Comparison of ENCODE assay signal across 9 mouse cellular contexts in the genomic region with DNA sequence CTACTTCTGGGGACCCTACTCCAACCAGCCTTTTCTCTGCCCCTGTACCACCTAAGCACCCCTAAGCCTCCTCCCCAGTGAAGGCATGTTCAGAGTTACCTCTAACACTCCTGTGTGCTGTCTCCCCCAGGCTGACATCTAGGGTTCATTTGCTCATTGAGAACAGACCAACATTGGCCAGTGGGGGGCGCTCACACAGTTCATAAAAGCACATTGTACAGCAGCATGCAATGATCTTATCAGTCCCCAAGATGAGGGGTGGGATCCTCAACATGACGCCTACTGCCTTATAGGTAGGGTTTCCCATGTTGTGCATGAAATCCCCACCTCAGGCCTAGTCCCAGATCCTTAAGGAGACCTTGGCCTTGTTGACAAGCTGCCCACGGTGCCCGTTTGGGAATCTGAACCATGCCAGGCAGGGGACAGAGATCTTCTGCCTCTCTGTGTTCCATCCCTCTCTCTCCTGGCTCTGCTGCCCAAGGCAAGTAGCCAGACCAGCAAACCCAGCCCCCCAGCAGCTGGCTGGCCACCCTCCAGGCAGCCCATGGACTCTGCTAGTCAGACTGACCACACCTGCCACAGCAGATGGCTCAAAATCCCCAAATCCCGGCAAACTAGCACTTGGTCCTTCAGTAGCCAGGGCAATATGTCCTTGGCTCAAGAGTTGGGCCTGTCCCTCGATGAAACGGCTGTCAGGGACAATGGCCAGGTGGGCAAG. TPM values are rescaled to one million over a fixed set of nuclear protein-coding genes. Genes with fewer than 3 reads are reported as not detected.
DNase-seq lines count a peak whose midpoint lies in the region; ATAC-seq and TF ChIP-seq lines count a peak whose summit lies in the region.
"Had no signal": no experiment of that assay in that cellular context is flagged by ENCODE, and none has a peak within 500 bp of the region (broad histone marks: within the 10 kb centered on the region; RNA-seq: fewer than 3 reads in every experiment).

No protein-coding gene starts in this region.

- H3K27ac ChIP-seq in heart, embryonic 12.5 days (ENCODE audit: poor library complexity, severe bottlenecking): no peak overlapping the region
- no peak overlapping the region for H3K27ac ChIP-seq in bone marrow, adult 2 months (ENCODE audit: control insufficient read depth, insufficient read depth, low read depth, low read length, poor library complexity)
- no peak overlapping the region for H3K27ac ChIP-seq in forebrain, postnatal 0 days (ENCODE audit: low read depth, low read length)
- no peak overlapping the region for H3K27ac ChIP-seq in midbrain, embryonic 14.5 days (replicated peaks; ENCODE audit: low read depth, low read length)
- H3K27ac ChIP-seq: embryonic facial prominence, embryonic 12.5 days had no signal

- no peak for ATAC-seq in heart, embryonic 12.5 days (ENCODE audit: insufficient number of reproducible peaks, low FRiP score)
- peak; percentile 66 for ATAC-seq in forebrain, postnatal 0 days
- ATAC-seq in midbrain, embryonic 14.5 days (ENCODE audit: low FRiP score, low TSS enrichment): no peak

- no peaks in the 10 kb centered on the region for H3K4me1 ChIP-seq in heart, embryonic 12.5 days (replicated peaks)
- H3K4me1 ChIP-seq in bone marrow, adult 2 months (ENCODE audit: control insufficient read depth, insufficient read depth, low read length): no peaks in the 10 kb centered on the region
- no peaks in the 10 kb centered on the region for H3K4me1 ChIP-seq in forebrain, postnatal 0 days (ENCODE audit: insufficient read depth)
- H3K4me1 ChIP-seq in midbrain, embryonic 14.5 days (ENCODE audit: control insufficient read depth, insufficient read depth, low read length): no peaks in the 10 kb centered on the region
- H3K4me1 ChIP-seq: embryonic facial prominence, embryonic 12.5 days had no signal

- peaks cover 16% of the 10 kb centered on the region for H3K27me3 ChIP-seq in heart, embryonic 12.5 days (replicated peaks)
- H3K27me3 ChIP-seq in C2C12 (ENCODE audit: control insufficient read depth, insufficient read depth, insufficient read length): no peaks in the 10 kb centered on the region
- H3K27me3 ChIP-seq in forebrain, postnatal 0 days (ENCODE audit: insufficient read depth, low read length): no peaks in the 10 kb centered on the region
- no peaks in the 10 kb centered on the region for H3K27me3 ChIP-seq in midbrain, embryonic 14.5 days (ENCODE audit: control insufficient read depth, insufficient read depth, low read length)

- H3K79me3 ChIP-seq in C2C12 (ENCODE audit: low read depth): no peaks in the 10 kb centered on the region

- H3K9me3 ChIP-seq in heart, embryonic 12.5 days (replicated peaks): no peaks in the 10 kb centered on the region; the same call in 1 of the 2 replicates
- H3K9me3 ChIP-seq in forebrain, postnatal 0 days (ENCODE audit: low read length): no peaks in the 10 kb centered on the region
- no peaks in the 10 kb centered on the region for H3K9me3 ChIP-seq in midbrain, embryonic 14.5 days (ENCODE audit: control insufficient read depth, low read length)

- no peak overlapping the region for H3K4me3 ChIP-seq in heart, embryonic 12.5 days
- H3K4me3 ChIP-seq in C2C12 (ENCODE audit: insufficient read depth, poor library complexity, severe bottlenecking): no peak overlapping the region
- no peak overlapping the region for H3K4me3 ChIP-seq in bone marrow, adult 2 months (replicated peaks; ENCODE audit: control insufficient read depth, low read depth, low read length)
- no peak overlapping the region for H3K4me3 ChIP-seq in forebrain, postnatal 0 days (ENCODE audit: low read depth, low read length)
- no peak overlapping the region for H3K4me3 ChIP-seq in midbrain, embryonic 14.5 days (replicated peaks; ENCODE audit: low read depth, low read length)
- H3K4me3 ChIP-seq: embryonic facial prominence, embryonic 12.5 days had no signal

- H3K36me3 ChIP-seq in heart, embryonic 12.5 days: no peaks in the 10 kb centered on the region
- H3K36me3 ChIP-seq in C2C12 (ENCODE audit: control insufficient read depth, insufficient read depth): no peaks in the 10 kb centered on the region
- H3K36me3 ChIP-seq in forebrain, postnatal 0 days (ENCODE audit: insufficient read depth): no peaks in the 10 kb centered on the region
- no peaks in the 10 kb centered on the region for H3K36me3 ChIP-seq in midbrain, embryonic 14.5 days (ENCODE audit: control insufficient read depth, insufficient read depth, low read length)
- H3K36me3 ChIP-seq: embryonic facial prominence, embryonic 12.5 days had no signal

- no peak for TF ChIP-seq POLR2A in bone marrow, adult 2 months (IDR thresholded peaks at IDR 0.05; ENCODE audit: borderline replicate concordance, control insufficient read depth, low read depth, low read length)

- H3K4me2 ChIP-seq in heart, embryonic 12.5 days: no peak overlapping the region
- no peak overlapping the region for H3K4me2 ChIP-seq in forebrain, postnatal 0 days (ENCODE audit: low read depth)
- no peak overlapping the region for H3K4me2 ChIP-seq in midbrain, embryonic 14.5 days (ENCODE audit: low read length)
- H3K4me2 ChIP-seq: embryonic facial prominence, embryonic 12.5 days had no signal

- no peak overlapping the region for H3K9ac ChIP-seq in heart, embryonic 12.5 days
- H3K9ac ChIP-seq in forebrain, postnatal 0 days: no peak overlapping the region
- H3K9ac ChIP-seq in midbrain, embryonic 14.5 days (replicated peaks; ENCODE audit: low read length): peak overlapping the region; percentile 26; the same call in 1 of the 2 replicates
- H3K9ac ChIP-seq: embryonic facial prominence, embryonic 12.5 days had no signal

- no peaks in the 10 kb centered on the region for H3K79me2 ChIP-seq in C2C12 (ENCODE audit: control insufficient read depth, insufficient read depth)

- DNase-seq in heart, postnatal 4 days: peak; percentile 42
- DNase-seq in forebrain, postnatal 0 days: peak; percentile 76
- DNase-seq in layer of hippocampus, adult 9-11 months: peak; percentile 82
- DNase-seq in midbrain, embryonic 14.5 days: peak; percentile 76
- DNase-seq in yolk sac, embryonic 10.5 days (ENCODE audit: low spot score): no peak

- WGBS in heart, embryonic 12.5 days: 51% methylated on average over 7 of the region's 7 CpGs
- 55% methylated on average over 7 of the region's 7 CpGs for whole genome bisulfite sequencing in bone marrow, adult 2 months
- WGBS in forebrain, postnatal 0 days: 38% methylated on average over 7 of the region's 7 CpGs
- 53% methylated on average over 7 of the region's 7 CpGs for WGBS in midbrain, embryonic 14.5 days

- no peak overlapping the region for H3ac ChIP-seq in C2C12 (ENCODE audit: control insufficient read depth, insufficient read length, low read depth)

- TF ChIP-seq CTCF in C2C12 (IDR thresholded peaks at IDR 0.05; ENCODE audit: control insufficient read depth, insufficient read depth, insufficient read length): peak; percentile 2
- peak; percentile 33; the same call in 1 of the 2 replicates for TF ChIP-seq CTCF in bone marrow, adult 2 months (IDR thresholded peaks at IDR 0.05; ENCODE audit: control insufficient read depth, insufficient read depth, low read length)
- TF ChIP-seq CTCF in forebrain, postnatal 0 days (IDR thresholded peaks at IDR 0.05; ENCODE audit: low read depth): peak; percentile 78

TF ChIP-seq in C2C12, 6 proteins besides CTCF, POLR2A, EP300 and RAD21:
- no peak for TF ChIP-seq MAX (IDR thresholded peaks at IDR 0.05)
- no peak for TF ChIP-seq FOSL1 (IDR thresholded peaks at IDR 0.05; ENCODE audit: insufficient read depth, low read length, poor library complexity, severe bottlenecking)
- TF ChIP-seq MYOD1 (IDR thresholded peaks at IDR 0.05; ENCODE audit: control insufficient read depth, insufficient read length, low read depth): peak; percentile 36

RNA-seq across cellular contexts. Expression of gene Sstr5, which starts 11.9 kb away (rescaled TPM):
- not detected for total RNA-seq in heart, postnatal 4 days (2021)
- polyA plus RNA-seq in heart, embryonic 12.5 days (2016; fragmentation: Nextera tagmentation; extraction: Ambion mirVana): 0.63 and 0.67 TPM in 2 replicates
- polyA plus RNA-seq in C2C12 (2012; fragmentation: generic; extraction: Trizol): not detected
- polyA plus RNA-seq in bone marrow, adult 2 months (2011; ENCODE audit: insufficient read depth, insufficient read length, low replicate concordance, missing spikeins): not detected in 2 replicates
- total RNA-seq in forebrain, postnatal 0 days (2014; rRNA removed): 1.0 and 2.0 TPM in 2 replicates
- polyA plus RNA-seq in forebrain, postnatal 0 days (2015; fragmentation: Nextera tagmentation; extraction: Ambion mirVana): 0.64 and 0.94 TPM in 2 replicates
- polyA plus RNA-seq in midbrain, embryonic 14.5 days (2014; fragmentation: Nextera tagmentation; extraction: Ambion mirVana): 0.36 and 0.61 TPM in 2 replicates

RNA-seq across cellular contexts. Expression of gene Tekt4, which starts 54.6 kb away (rescaled TPM):
- total RNA-seq in heart, postnatal 4 days (2021): under 1 TPM in 1 of 2 experiments, not detected in 1; 0.26 TPM
- polyA plus RNA-seq in heart, embryonic 12.5 days (2016; fragmentation: Nextera tagmentation; extraction: Ambion mirVana): 0.45 and 0.54 TPM in 2 replicates
- polyA plus RNA-seq in C2C12 (2012; fragmentation: generic; extraction: Trizol): not detected
- not detected in 2 replicates for polyA plus RNA-seq in bone marrow, adult 2 months (2011; ENCODE audit: insufficient read depth, insufficient read length, low replicate concordance, missing spikeins)
- 3.3 and 4.8 TPM in 2 replicates for total RNA-seq in forebrain, postnatal 0 days (2014; rRNA removed)
- 2.5 and 2.9 TPM in 2 replicates for polyA plus RNA-seq in forebrain, postnatal 0 days (2015; fragmentation: Nextera tagmentation; extraction: Ambion mirVana)
- 0.46 and 0.50 TPM in 2 replicates for polyA plus RNA-seq in midbrain, embryonic 14.5 days (2014; fragmentation: Nextera tagmentation; extraction: Ambion mirVana)

Comparison
In these comparisons a context has a peak if more than half of its experiments do, and no peak if none do; other contexts are left out.
1. CTCF ChIP-seq: peak in every context shown above with its lines; median percentile 78 in forebrain, postnatal 0 days; 33 in bone marrow, adult 2 months; 2 in C2C12.